Mouse (Mus musculus): ENCODE measurements around the gene C1qtnf5. TPM values are rescaled to one million over a fixed set of nuclear protein-coding genes. Genes with fewer than 3 reads are reported as not detected.

The C1qtnf5 gene
- polyA plus RNA-seq (2016; fragmentation: Nextera tagmentation; extraction: Ambion mirVana): 0.31 and 1.1 TPM in 2 replicates

DNA sequence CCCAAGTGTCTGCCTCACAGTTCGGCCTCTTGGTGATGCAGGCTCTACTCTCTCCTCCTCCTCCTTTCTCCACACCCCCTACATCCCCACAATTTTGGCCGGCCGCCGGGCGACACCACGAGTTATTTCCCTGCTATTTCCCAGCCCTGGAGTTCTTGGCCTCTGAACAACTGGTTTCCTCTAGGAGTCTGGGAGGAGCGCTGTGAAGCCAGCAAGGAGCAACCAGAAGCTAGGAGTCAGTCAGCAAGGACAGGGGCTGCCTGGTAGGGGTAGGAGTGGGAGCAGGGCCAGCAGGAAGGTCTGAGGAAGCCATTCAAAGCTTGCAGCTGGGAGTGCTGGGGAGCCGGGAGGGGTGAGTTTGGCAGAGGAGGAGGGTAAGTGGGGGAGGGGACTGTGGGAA is at the start of gene C1qtnf5:
Gene C1qtnf5, plus strand, starts transcription at position 136 of the 400 bp plus-strand sequence.
- WGBS: 44% methylated on average over 8 of the region's 8 CpGs
- Histone ChIP-seq H3K27me3 (ENCODE audit: insufficient read depth, poor library complexity, severe bottlenecking) (no peaks in the 10 kb centered on the region), H3K36me3 (peaks cover 82% of the 10 kb centered on the region), H3K4me3 (peak within 1 kb of the TSS; percentile 36), H3K4me1 (replicated peaks) (peaks cover 64% of the 10 kb centered on the region), H3K27ac (peak within 1 kb of the TSS; percentile 81), H3K9me3 (no peaks in the 10 kb centered on the region)
- no peak for DNase-seq (ENCODE audit: low spot score)

DNA sequence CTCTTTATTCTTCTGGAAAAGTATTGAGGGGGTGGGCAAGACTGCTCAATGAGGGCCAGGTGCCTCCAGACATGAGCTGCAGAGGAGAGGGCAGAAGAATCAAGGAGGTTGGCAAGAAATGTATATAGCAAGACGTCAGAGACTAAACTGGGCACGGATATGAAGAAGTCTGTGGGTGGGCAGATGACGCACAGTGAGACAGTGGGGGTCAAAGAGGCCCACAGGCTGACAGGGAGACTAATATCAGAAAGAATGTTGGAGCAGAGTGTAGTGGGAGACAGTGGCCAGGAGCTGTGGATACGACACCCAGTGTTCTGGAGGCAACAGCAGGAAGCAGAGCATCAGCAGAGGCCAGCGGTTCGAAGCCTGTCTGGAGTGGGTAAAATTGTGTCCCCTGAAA is 48.4 kb upstream of the C1qtnf5 start:
- no peak for DNase-seq (ENCODE audit: low spot score)
- H3K4me3 ChIP-seq: no peak overlapping the region
- no peak overlapping the region for H3K27ac ChIP-seq
- no peaks in the 10 kb centered on the region for H3K4me1 ChIP-seq (replicated peaks)
- H3K27me3 ChIP-seq (ENCODE audit: insufficient read depth, poor library complexity, severe bottlenecking): peaks cover 3% of the 10 kb centered on the region; the same call in 1 of the 2 replicates
- WGBS: 88% methylated on average over 6 of the region's 6 CpGs
- 0 out of 2 replicates have a peak, but pooled peaks cover 2% of the 10 kb centered on the region for H3K9me3 ChIP-seq
- no peaks in the 10 kb centered on the region for H3K36me3 ChIP-seq

DNA sequence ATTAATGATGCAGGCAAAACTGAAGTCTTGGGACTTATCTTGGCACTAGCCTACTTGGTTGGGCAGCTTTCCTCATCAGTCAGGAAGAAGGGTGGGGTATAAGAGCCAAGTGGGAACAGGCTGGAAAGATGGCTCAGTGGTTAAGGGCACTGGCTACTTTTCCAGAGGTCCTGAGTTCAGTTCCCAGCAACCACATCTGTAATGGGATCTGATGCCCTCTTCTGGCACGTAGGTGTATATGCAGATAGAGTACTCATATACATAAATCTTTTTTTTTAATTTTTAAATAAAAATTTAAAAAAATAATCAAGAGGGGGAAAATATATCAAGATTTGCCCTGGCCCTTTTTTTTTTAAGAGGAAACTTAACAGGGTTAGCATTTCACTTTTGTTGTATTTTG is 41.9 kb upstream of the C1qtnf5 start:
- no peak overlapping the region for H3K4me3 ChIP-seq
- H3K4me1 ChIP-seq (replicated peaks): peaks cover 26% of the 10 kb centered on the region
- no peaks in the 10 kb centered on the region for H3K9me3 ChIP-seq
- H3K36me3 ChIP-seq: no peaks in the 10 kb centered on the region
- DNase-seq (ENCODE audit: low spot score): no peak
- no peak overlapping the region for H3K27ac ChIP-seq
- 38% methylated on average over 1 of the region's 1 CpGs for WGBS
- H3K27me3 ChIP-seq (ENCODE audit: insufficient read depth, poor library complexity, severe bottlenecking): peaks cover 27% of the 10 kb centered on the region

DNA sequence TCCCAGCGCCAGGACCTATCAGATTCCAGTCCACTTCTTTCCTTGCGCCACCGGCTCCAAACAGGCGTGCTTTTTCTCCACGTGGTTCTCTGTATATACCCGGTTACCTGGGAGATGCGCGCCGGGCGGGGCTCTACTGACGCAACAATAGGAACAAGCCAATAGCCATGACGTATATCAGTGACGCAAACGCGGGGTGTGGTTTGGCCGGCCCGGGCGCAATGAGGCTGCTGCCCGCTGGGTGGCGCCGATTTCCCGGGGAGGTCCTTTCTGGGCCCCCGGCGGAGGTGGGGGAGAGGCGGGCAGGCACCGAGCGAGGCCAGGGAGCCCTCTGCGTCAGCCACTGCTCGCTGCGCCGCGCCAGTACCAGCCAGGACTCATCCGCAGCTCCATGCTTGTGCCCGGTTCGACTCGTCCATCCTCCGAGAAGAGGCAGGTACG is 40.2 kb upstream of the C1qtnf5 start, which contains the start of gene Usp2:
Gene Usp2, plus strand, starts transcription at position 237 of the 441 bp plus-strand sequence.
- DNase-seq (ENCODE audit: low spot score): peak; percentile 99
- under 1% methylated on average over 38 of the region's 38 CpGs for WGBS
- H3K9me3 ChIP-seq: no peaks in the 10 kb centered on the region
- H3K4me3 ChIP-seq: peak within 1 kb of the TSS; percentile 56
- H3K27me3 ChIP-seq (ENCODE audit: insufficient read depth, poor library complexity, severe bottlenecking): peaks cover 32% of the 10 kb centered on the region
- peaks cover 42% of the 10 kb centered on the region for H3K4me1 ChIP-seq (replicated peaks)
- H3K36me3 ChIP-seq: no peaks in the 10 kb centered on the region
- H3K27ac ChIP-seq: peak within 1 kb of the TSS; percentile 76

DNA sequence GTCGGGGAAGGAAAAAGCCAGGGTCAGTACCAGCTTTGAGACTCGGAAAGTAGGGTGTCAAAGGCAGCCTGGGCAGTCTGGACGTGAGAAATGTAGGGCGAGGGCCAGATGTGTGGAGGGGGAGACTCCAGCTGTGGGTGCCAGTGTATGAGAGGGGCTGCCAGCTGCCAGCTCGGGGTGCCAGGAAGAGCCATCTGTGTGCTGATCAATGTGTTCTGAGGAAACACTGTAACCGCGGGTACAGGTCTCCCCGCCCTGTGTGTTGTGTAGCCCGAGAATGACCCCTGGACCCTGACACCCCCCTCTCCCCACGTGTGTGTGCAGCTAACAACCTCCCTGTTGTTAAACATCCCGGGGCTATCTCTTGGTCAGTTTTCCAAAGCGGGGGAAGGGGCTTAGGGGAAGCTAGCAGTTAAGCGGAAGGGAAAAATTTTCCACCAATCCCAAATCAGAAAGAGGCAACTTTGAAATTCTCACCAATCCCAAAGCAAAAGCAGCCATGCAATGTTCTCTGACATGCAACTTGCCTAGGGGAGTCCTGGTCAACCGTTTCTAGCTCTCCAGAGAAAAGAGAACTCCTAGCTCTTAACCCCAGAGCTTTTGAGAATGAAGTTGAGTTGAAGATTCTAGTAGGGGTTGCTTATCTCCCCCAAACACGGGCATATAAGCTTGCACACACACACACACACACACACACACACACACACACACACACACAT is 39.6 kb upstream of the C1qtnf5 start:
- no peaks in the 10 kb centered on the region for H3K9me3 ChIP-seq
- WGBS: 7% methylated on average over 15 of the region's 15 CpGs
- DNase-seq (ENCODE audit: low spot score): no peak
- H3K4me1 ChIP-seq (replicated peaks): peaks cover 48% of the 10 kb centered on the region
- peak overlapping the region; percentile 56 for H3K4me3 ChIP-seq
- H3K27ac ChIP-seq: peak overlapping the region; percentile 76
- H3K27me3 ChIP-seq (ENCODE audit: insufficient read depth, poor library complexity, severe bottlenecking): peaks cover 32% of the 10 kb centered on the region
- H3K36me3 ChIP-seq: no peaks in the 10 kb centered on the region

DNA sequence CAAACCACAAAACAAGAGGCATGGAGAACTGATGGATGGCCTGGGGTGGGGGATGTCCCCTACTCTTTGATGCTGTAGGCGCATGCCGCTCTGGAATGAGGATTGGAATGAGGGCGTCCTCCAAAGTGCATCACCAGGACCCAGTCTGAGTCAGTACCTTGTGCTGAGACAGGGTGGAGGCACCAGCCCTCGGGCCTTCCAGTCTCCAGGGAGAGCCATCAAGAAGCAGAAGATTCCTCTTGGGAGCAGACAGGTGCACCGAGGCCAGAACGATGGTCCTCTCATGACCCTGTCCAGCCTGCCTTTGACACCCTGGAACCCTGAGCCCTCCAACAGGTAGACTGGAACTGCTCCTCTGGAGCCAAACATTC is 39.1 kb upstream of the C1qtnf5 start:
- Histone ChIP-seq H3K4me3 (0 out of 2 replicates have a peak overlapping the region, but pooled peaks have one; percentile 5), H3K36me3 (no peaks in the 10 kb centered on the region), H3K9me3 (no peaks in the 10 kb centered on the region), H3K4me1 (replicated peaks) (peaks cover 54% of the 10 kb centered on the region), H3K27ac (no peak overlapping the region), H3K27me3 (ENCODE audit: insufficient read depth, poor library complexity, severe bottlenecking) (peaks cover 32% of the 10 kb centered on the region)
- 82% methylated on average over 6 of the region's 6 CpGs for WGBS
- no peak for DNase-seq (ENCODE audit: low spot score)

DNA sequence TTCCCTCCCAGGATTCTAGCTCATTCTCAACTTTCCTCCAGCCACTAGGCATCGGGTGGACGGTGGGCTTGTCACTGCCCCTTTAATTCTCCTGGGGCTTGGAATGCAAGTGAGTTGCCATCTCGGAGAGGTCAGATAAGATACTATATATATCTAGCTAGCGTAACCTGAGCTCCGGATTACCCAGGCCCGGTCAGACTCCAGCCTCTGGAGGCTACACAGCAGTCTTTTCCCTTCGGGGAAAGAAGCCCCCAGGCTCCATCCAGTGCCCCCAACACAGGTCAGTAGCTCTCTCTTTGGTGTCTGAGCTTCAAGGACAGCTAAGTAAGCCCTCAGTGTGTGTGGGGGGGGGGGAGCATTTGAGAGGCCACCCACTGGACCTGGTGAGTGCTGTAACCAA is 37.8 kb upstream of the C1qtnf5 start:
- peaks cover 66% of the 10 kb centered on the region for H3K4me1 ChIP-seq (replicated peaks)
- peaks cover 31% of the 10 kb centered on the region for H3K27me3 ChIP-seq (ENCODE audit: insufficient read depth, poor library complexity, severe bottlenecking)
- H3K9me3 ChIP-seq: no peaks in the 10 kb centered on the region
- no peaks in the 10 kb centered on the region for H3K36me3 ChIP-seq
- 34% methylated on average over 7 of the region's 7 CpGs for WGBS
- no peak for DNase-seq (ENCODE audit: low spot score)
- peak overlapping the region; percentile 56; the same call in 1 of the 2 replicates for H3K27ac ChIP-seq
- no peak overlapping the region for H3K4me3 ChIP-seq

DNA sequence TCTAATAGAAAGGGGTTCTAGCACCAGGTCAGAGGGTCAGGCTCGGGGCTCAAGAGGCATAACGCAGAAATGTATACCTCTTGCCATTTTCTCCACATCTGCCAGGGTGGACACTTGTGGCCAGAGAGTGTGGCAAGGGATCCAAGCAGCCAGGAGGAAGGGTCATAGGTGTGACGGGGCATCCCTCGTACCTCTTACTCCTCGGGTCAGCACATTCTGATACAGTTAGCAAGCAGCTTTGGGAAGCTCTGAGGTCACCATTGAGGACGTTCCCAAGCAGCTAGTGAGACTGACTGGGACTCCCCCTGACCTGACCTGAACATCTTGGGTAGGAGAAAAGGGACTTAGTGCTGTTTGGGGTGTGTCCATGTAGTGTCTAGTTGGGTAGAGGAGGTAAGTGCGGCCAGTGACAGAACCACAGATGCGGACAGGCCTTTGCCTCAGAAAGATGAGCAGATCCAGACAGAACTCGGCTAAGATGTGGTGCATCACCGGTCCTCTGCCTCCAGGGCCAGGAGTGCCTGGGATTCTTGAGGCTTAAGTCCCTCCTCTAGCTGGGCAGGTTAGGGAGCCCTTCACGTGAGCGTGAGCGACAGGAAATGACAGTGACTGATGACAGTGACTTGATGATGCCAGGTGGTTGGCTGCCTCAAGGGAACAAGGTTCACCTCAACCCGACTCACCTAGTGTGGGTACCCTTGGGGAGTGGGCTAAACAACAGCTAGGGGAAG is 36.8 kb upstream of the C1qtnf5 start:
- Histone ChIP-seq H3K36me3 (no peaks in the 10 kb centered on the region), H3K4me3 (no peak overlapping the region), H3K27ac (peak overlapping the region; percentile 80), H3K4me1 (replicated peaks) (peaks cover 75% of the 10 kb centered on the region), H3K27me3 (ENCODE audit: insufficient read depth, poor library complexity, severe bottlenecking) (peaks cover 38% of the 10 kb centered on the region), H3K9me3 (no peaks in the 10 kb centered on the region)
- WGBS: 68% methylated on average over 14 of the region's 14 CpGs
- DNase-seq (ENCODE audit: low spot score): no peak

DNA sequence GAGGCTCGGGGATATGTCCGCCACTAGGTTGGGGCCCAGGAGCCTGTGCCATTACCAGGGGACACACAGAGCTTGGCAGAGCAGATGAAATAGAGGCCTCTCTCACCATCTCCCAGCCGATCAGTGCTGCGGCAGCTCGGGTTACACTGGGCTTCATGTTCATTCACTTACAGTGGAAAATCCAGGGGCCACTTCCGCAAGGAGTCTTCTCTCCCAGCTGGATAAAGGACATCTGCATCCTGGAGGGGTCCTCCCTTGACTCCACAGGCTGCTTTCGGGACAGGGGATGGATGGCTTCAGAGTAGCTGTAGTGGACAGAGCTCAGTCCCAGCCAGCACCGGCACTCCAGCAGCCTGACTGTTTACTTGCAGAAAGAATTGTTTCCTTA is 36.2 kb upstream of the C1qtnf5 start:
- no peak for DNase-seq (ENCODE audit: low spot score)
- WGBS: 44% methylated on average over 8 of the region's 8 CpGs
- peaks cover 81% of the 10 kb centered on the region for H3K4me1 ChIP-seq (replicated peaks)
- H3K36me3 ChIP-seq: 0 out of 2 replicates have a peak, but pooled peaks cover 2% of the 10 kb centered on the region
- no peaks in the 10 kb centered on the region for H3K9me3 ChIP-seq
- peaks cover 43% of the 10 kb centered on the region for H3K27me3 ChIP-seq (ENCODE audit: insufficient read depth, poor library complexity, severe bottlenecking)
- H3K4me3 ChIP-seq: no peak overlapping the region
- peak overlapping the region; percentile 80 for H3K27ac ChIP-seq

DNA sequence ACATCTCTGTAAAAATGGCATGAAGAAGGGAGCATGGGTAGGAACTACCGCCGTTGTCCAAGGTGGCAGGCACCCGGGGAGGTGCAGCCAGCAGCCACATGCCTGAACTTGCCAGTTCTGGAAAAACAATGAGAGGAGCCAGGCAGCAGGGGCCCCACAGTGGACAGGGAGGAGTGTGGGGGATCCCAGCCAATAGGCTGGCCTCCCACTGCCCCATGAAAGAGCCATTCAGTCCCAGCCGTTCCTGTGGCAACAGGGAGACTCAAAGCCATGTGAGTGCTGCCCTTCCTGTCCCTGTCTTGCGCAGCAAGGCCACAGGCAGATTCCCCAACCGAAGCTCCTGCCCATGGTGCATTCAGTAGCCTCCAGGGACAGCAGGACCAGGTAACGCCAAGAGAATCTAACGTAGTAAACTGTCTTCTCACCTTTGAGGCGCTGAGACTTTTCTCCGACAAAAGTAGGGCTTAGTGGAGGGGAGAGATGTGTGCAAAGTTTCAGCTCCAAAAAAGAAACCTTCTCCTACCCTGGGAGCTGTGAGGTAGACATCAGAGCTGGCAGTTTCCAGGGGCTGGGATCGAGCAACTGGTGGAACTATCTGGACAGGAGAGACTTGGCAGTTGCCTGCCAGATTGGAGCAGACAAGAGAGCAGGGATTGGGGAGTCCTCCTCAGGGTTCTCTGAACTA is 35.0 kb upstream of the C1qtnf5 start:
- Histone ChIP-seq H3K36me3 (0 out of 2 replicates have a peak, but pooled peaks cover 7% of the 10 kb centered on the region), H3K4me3 (peak overlapping the region; percentile 39), H3K4me1 (replicated peaks) (peaks cover 87% of the 10 kb centered on the region), H3K27me3 (ENCODE audit: insufficient read depth, poor library complexity, severe bottlenecking) (peaks cover 52% of the 10 kb centered on the region), H3K9me3 (no peaks in the 10 kb centered on the region), H3K27ac (peak overlapping the region; percentile 88)
- 17% methylated on average over 11 of the region's 11 CpGs for WGBS
- peak; percentile 82 for DNase-seq (ENCODE audit: low spot score)

DNA sequence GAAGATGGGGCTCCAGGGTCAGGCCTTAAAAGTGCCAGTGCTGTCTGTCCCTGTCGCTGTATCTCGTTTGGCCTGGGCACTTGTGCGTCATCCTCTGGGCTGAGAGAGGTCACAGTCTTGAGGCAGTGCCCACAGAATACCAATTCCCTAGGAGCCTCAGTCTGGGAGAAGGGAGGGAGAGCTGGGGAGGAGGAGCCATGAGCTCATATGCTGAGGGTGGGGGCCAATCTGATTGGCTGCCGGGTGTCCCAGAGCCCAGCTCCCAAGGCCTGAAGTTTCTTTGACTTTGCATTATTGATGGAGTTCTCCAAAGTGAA is 34.5 kb upstream of the C1qtnf5 start:
- H3K9me3 ChIP-seq: no peaks in the 10 kb centered on the region
- DNase-seq (ENCODE audit: low spot score): peak; percentile 62
- H3K4me3 ChIP-seq: peak overlapping the region; percentile 39
- peak overlapping the region; percentile 88 for H3K27ac ChIP-seq
- H3K4me1 ChIP-seq (replicated peaks): peaks cover 85% of the 10 kb centered on the region
- WGBS: 18% methylated on average over 4 of the region's 4 CpGs
- H3K36me3 ChIP-seq: 0 out of 2 replicates have a peak, but pooled peaks cover 7% of the 10 kb centered on the region
- H3K27me3 ChIP-seq (ENCODE audit: insufficient read depth, poor library complexity, severe bottlenecking): peaks cover 54% of the 10 kb centered on the region

DNA sequence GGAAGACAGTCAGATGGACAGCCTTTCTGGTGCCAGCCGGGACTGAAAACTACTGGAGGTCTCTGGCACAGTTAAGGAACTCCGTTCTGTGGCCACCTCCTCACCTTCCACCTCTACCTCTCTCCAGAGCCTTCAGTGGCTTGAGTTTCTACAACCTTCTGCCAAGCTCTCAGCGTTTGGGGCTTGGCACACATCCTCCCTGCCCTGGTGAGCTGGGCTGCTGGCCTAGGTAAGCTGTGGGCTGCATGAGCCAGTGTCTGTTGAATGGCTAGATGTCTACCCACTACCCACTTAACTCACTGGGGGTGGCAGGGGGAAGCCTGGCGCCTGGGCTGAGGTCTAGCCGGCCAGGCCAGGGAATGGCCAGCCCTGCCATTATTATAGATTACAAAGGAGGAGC is 33.9 kb upstream of the C1qtnf5 start:
- DNase-seq (ENCODE audit: low spot score): no peak
- WGBS: 54% methylated on average over 5 of the region's 5 CpGs
- Histone ChIP-seq H3K27me3 (ENCODE audit: insufficient read depth, poor library complexity, severe bottlenecking) (peaks cover 52% of the 10 kb centered on the region), H3K4me1 (replicated peaks) (peaks cover 79% of the 10 kb centered on the region), H3K36me3 (0 out of 2 replicates have a peak, but pooled peaks cover 7% of the 10 kb centered on the region), H3K9me3 (no peaks in the 10 kb centered on the region), H3K27ac (peak overlapping the region; percentile 88), H3K4me3 (peak overlapping the region; percentile 39)
